Mouse (Mus musculus) heart, embryonic 14.5 days (tissue): ENCODE data around the gene Pex14. TPM values are rescaled to one million over a fixed set of nuclear protein-coding genes. Genes with fewer than 3 reads are reported as not detected.

Experiments
- ATAC-seq: fragments of 200-750 bp; cut with Nextera tagmentation; 2 replicates; pipeline ENCODE4 v1.8.0; 2017; ENCODE audit warnings: low read depth, moderate TSS enrichment; ENCODE audit not compliant: insufficient number of reproducible peaks, insufficient read depth, low FRiP score
- H3K27ac ChIP-seq, 2 experiments: fragments of 200-500 bp in 1 of 2; fragments of 300-500 bp in 1 of 2; sonication (generic) in 1 of 2; replicated peaks in 1 of 2; 2 replicates each; pipeline ENCODE4 v1.5.1; 2012 to 2014; ENCODE audit warnings: low read depth in 2 of 2, low read length in 2 of 2, control low read depth in 1 of 2, mild to moderate bottlenecking in 1 of 2, mixed read lengths in 1 of 2; ENCODE audit not compliant: control insufficient read depth in 1 of 2, insufficient read depth in 1 of 2
- H3K27me3 ChIP-seq: fragments of 300-500 bp; sonication (generic); 2 replicates; pipeline ENCODE4 v1.6.1; 2014; ENCODE audit warnings: mild to moderate bottlenecking, low read length, control low read depth; ENCODE audit not compliant: control insufficient read depth, insufficient read depth
- H3K36me3 ChIP-seq: fragments of 300-500 bp; sonication (generic); 2 replicates; pipeline ENCODE4 v1.6.1; 2014; ENCODE audit warnings: mild to moderate bottlenecking, control low read depth, low read length, mixed read lengths; ENCODE audit not compliant: control insufficient read depth, insufficient read depth
- H3K4me1 ChIP-seq, 2 experiments: fragments of 200-500 bp in 1 of 2; fragments of 300-500 bp in 1 of 2; sonication (generic) in 1 of 2; 2 replicates each; pipeline ENCODE4 v1.6.1; 2012 to 2014; ENCODE audit warnings: low read length in 2 of 2, control low read depth in 1 of 2, mixed read lengths in 1 of 2; ENCODE audit not compliant: control insufficient read depth in 2 of 2, insufficient read depth in 2 of 2
- H3K4me2 ChIP-seq: fragments of 300-500 bp; sonication (generic); 2 replicates; pipeline ENCODE4 v1.6.1; 2014; ENCODE audit warnings: mild to moderate bottlenecking, low read length
- H3K4me3 ChIP-seq, 2 experiments: fragments of 200-500 bp in 1 of 2; fragments of 300-500 bp in 1 of 2; sonication (generic) in 1 of 2; 2 replicates each; pipeline ENCODE4 v1.5.1; 2012 to 2014; ENCODE audit warnings: low read length in 2 of 2, mild to moderate bottlenecking in 2 of 2, control low read depth in 1 of 2, low read depth in 1 of 2, moderate library complexity in 1 of 2; ENCODE audit not compliant: control insufficient read depth in 1 of 2, insufficient read depth in 1 of 2
- H3K9ac ChIP-seq: fragments of 300-500 bp; sonication (generic); 2 replicates; pipeline ENCODE4 v1.6.1; 2014; ENCODE audit warnings: mild to moderate bottlenecking, low read length
- H3K9me3 ChIP-seq: fragments of 300-500 bp; sonication (generic); 2 replicates; pipeline ENCODE4 v1.6.1; 2016; ENCODE audit warnings: low read length, control low read depth; ENCODE audit not compliant: control insufficient read depth
- WGBS: fragments of 180-500 bp; shearing (Covaris S2); extraction: QIAGEN DNeasy Blood & Tissue Kit; methylation state at CpG from one replicate; pipeline ENCODE4 v1.1.7; 2014; 5-methylcytosine and 5-hydroxymethylcytosine counted together
- polyA plus RNA-seq: library from polyadenylated mRNA; unstranded; fragments of >200 nt; fragmentation: Nextera tagmentation; extraction: Ambion mirVana; gene quantifications from 2 replicates; pipeline ENCODE4 v1.2.1, GENCODE M21; 2014

Pex14 gene
- polyA plus RNA-seq, 1 experiment from 2014 or later = 31.2 TPM

- H3K9ac ChIP-seq = no peak overlapping the region
- H3K27me3 ChIP-seq = no peaks in the 10 kb centered on the region
- no peak overlapping the region for H3K4me3 ChIP-seq
- peaks cover 42 to 73% of the 10 kb centered on the region in 2 experiments for H3K4me1 ChIP-seq
- H3K9me3 ChIP-seq = no peaks in the 10 kb centered on the region
- 88% methylated on average over 15 of the region's 15 CpGs for WGBS
- no peak overlapping the region for H3K27ac ChIP-seq
- no peak overlapping the region for H3K4me2 ChIP-seq
- H3K36me3 ChIP-seq = peaks cover 4% of the 10 kb centered on the region; the same call in 1 of the 2 replicates
- ATAC-seq = no peak
Measured at GRCm38 (mm10) chr4:148915849-148916248, 183.8 kb downstream of the Pex14 start.

- peak; percentile 27; the same call in 1 of the 2 replicates for ATAC-seq
- Histone ChIP-seq H3K36me3 (peaks cover 4% of the 10 kb centered on the region; the same call in 1 of the 2 replicates), H3K9ac (0 out of 2 replicates have a peak overlapping the region, but pooled peaks have one; percentile 32), H3K4me3 (no peak overlapping the region), H3K4me2 (peak overlapping the region; percentile 1; the same call in 1 of the 2 replicates), H3K27me3 (no peaks in the 10 kb centered on the region), H3K9me3 (no peaks in the 10 kb centered on the region), H3K4me1 (peaks cover 48 to 74% of the 10 kb centered on the region in 2 experiments), H3K27ac (peak overlapping the region; percentile 17 to 47; a peak in 1 of 4 replicates)
- 50% methylated on average over 10 of the region's 10 CpGs for WGBS
Measured at GRCm38 (mm10) chr4:148914863-148915622, 184.6 kb downstream of the Pex14 start.

GRCm38 (mm10) chr4:148912826-148913590 lies 186.7 kb downstream of the Pex14 start:
- ATAC-seq = no peak
- Histone ChIP-seq H3K4me2 (peak overlapping the region; percentile 30; the same call in 1 of the 2 replicates), H3K9me3 (no peaks in the 10 kb centered on the region), H3K9ac (peak overlapping the region; percentile 42), H3K4me3 (no peak overlapping the region), H3K36me3 (no peaks in the 10 kb centered on the region), H3K27ac (peak overlapping the region; percentile 75 to 87), H3K27me3 (no peaks in the 10 kb centered on the region), H3K4me1 (peaks cover 65 to 80% of the 10 kb centered on the region in 2 experiments)
- WGBS = 42% methylated on average over 8 of the region's 8 CpGs

GRCm38 (mm10) chr4:148912134-148912533 lies 187.5 kb downstream of the Pex14 start:
- 13% methylated on average over 7 of the region's 7 CpGs for WGBS
- no peaks in the 10 kb centered on the region for H3K36me3 ChIP-seq
- H3K9me3 ChIP-seq = no peaks in the 10 kb centered on the region
- H3K4me3 ChIP-seq = no peak overlapping the region
- H3K9ac ChIP-seq = peak overlapping the region; percentile 42
- H3K4me1 ChIP-seq = peaks cover 69 to 85% of the 10 kb centered on the region in 2 experiments
- ATAC-seq = no peak
- peak overlapping the region; percentile 30 for H3K4me2 ChIP-seq
- H3K27ac ChIP-seq = peak overlapping the region; percentile 75 to 87
- H3K27me3 ChIP-seq = no peaks in the 10 kb centered on the region

Other genes with a start within 250 kb of the Pex14 start
- 26.7 and 29.6 TPM in 2 replicates for gene Dffa, start 4.3 kb upstream of the Pex14 start, polyA plus RNA-seq
- 0.31 and 0.53 TPM in 2 replicates for gene Cort, start 26.9 kb upstream of the Pex14 start, polyA plus RNA-seq
- 18.9 and 25.3 TPM in 2 replicates for gene Cenps, start 37.8 kb upstream of the Pex14 start, polyA plus RNA-seq
- gene Pgd, start 66.9 kb upstream of the Pex14 start, polyA plus RNA-seq = 27.9 and 33.4 TPM in 2 replicates
- gene Kif1b, start 207.8 kb upstream of the Pex14 start, polyA plus RNA-seq = 47.1 and 51.9 TPM in 2 replicates